Mouse (Mus musculus) bone marrow, adult 2 months (tissue): ENCODE measurements around the gene Usp5. TPM values are rescaled to one million over a fixed set of nuclear protein-coding genes. Genes with fewer than 3 reads are reported as not detected.

Experiments used
- H3K27ac ChIP-seq: fragments of 200-500 bp; 2 replicates; pipeline ENCODE4 v1.5.1; 2012; ENCODE audit warnings: low read depth, mild to moderate bottlenecking, control low read depth, inconsistent platforms, low read length; ENCODE audit not compliant: control insufficient read depth, poor library complexity, insufficient read depth
- H3K4me1 ChIP-seq: fragments of 200-500 bp; 2 replicates; pipeline ENCODE4 v1.6.1; 2011; ENCODE audit warnings: low read length; ENCODE audit not compliant: control insufficient read depth, insufficient read depth
- H3K4me3 ChIP-seq: fragments of 200-500 bp; replicated peaks from 2 replicates; pipeline ENCODE3; 2011; ENCODE audit warnings: mild to moderate bottlenecking, low read depth, low read length, control low read depth; ENCODE audit not compliant: control insufficient read depth
- CTCF ChIP-seq: fragments of 200-500 bp; IDR thresholded peaks from 2 replicates; pipeline ENCODE4 v1.5.1; 2011; ENCODE audit warnings: low read length, control low read depth; ENCODE audit not compliant: control insufficient read depth, insufficient read depth
- POLR2A ChIP-seq: fragments of 200-500 bp; IDR thresholded peaks from 2 replicates; pipeline ENCODE4 v1.6.1; 2011; ENCODE audit warnings: low read depth, mild to moderate bottlenecking, control low read depth, low read length, borderline replicate concordance; ENCODE audit not compliant: control insufficient read depth
- WGBS: fragments of 180-500 bp; shearing (Covaris S2); methylation state at CpG from one replicate; pipeline ENCODE4 v1.1.7; 2018; 5-methylcytosine and 5-hydroxymethylcytosine counted together
- polyA plus RNA-seq: library from polyadenylated mRNA; stranded (reverse); fragments of >200 nt; gene quantifications from 2 replicates; pipeline ENCODE4 v1.2.4, GENCODE M21; 2011; ENCODE audit warnings: low replicate concordance; ENCODE audit not compliant: missing spikeins, insufficient read depth, insufficient read length

Usp5 gene
- polyA plus RNA-seq, 1 experiment = 53.9 TPM

DNA sequence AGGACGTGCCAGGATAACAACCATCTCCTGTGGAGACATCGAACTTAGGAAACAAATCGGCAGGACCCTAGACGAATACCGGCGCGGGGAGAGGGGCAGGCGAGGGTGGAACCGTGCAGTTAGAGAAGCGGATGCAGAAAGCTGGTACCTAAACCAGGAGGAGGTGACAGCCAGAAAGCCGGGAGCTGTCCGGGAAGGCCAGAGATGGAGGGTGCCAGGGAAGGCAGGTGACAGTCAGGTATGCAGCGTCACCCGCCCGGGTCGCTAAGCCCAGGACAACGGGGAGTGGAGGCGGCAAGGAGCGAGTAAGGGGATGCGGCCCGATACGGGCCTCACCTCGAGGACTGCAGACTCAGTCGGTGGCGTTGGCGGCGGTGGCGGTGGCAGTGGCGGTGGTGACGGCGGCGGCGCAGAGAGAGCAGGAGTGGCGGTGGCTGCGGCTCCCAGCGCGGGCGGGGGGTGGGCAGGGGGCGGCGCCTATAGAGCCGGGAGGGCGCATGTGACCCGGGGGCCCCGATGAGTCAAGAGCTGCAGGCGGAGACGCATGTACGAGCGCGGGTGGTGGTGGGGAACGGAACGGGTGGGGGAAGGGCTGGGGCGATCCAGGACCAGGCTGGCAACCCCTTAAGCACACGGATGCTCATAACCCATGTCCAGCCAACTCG, 60.1 kb downstream of the Usp5 start, which contains the start of gene Eno2:
Gene Eno2 (minus strand): TSS at position 573 of the 665 bp plus-strand sequence.
- Histone ChIP-seq H3K4me1 (no peaks in the 10 kb centered on the region), H3K4me3 (peak within 1 kb of the TSS; percentile 1), H3K27ac (no peak within 1 kb of the TSS)
- 1% methylated on average over 51 of the region's 54 CpGs for WGBS
- TF ChIP-seq POLR2A (no peak), CTCF (no peak)

DNA sequence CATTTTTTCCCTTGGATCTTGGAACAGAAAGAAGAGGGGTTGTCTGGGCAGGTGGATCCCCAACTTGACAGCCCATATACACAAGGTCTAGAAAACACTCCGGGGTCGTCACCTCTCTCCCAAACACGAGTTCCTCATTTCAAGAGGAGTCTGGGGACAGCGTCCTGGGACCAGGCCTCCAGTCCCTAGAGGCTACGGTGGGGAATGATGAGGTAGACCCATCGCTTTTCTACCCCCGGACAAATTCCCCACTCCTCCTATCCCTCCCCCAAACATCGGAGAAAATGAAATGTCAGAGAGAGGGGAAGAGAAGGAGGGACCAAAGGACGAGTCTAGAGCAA, 60.6 kb downstream of the Usp5 start:
- WGBS = 2% methylated on average over 9 of the region's 9 CpGs
- TF ChIP-seq POLR2A = no peak
- no peak for TF ChIP-seq CTCF
- no peak overlapping the region for H3K4me3 ChIP-seq
- no peak overlapping the region for H3K27ac ChIP-seq
- no peaks in the 10 kb centered on the region for H3K4me1 ChIP-seq

DNA sequence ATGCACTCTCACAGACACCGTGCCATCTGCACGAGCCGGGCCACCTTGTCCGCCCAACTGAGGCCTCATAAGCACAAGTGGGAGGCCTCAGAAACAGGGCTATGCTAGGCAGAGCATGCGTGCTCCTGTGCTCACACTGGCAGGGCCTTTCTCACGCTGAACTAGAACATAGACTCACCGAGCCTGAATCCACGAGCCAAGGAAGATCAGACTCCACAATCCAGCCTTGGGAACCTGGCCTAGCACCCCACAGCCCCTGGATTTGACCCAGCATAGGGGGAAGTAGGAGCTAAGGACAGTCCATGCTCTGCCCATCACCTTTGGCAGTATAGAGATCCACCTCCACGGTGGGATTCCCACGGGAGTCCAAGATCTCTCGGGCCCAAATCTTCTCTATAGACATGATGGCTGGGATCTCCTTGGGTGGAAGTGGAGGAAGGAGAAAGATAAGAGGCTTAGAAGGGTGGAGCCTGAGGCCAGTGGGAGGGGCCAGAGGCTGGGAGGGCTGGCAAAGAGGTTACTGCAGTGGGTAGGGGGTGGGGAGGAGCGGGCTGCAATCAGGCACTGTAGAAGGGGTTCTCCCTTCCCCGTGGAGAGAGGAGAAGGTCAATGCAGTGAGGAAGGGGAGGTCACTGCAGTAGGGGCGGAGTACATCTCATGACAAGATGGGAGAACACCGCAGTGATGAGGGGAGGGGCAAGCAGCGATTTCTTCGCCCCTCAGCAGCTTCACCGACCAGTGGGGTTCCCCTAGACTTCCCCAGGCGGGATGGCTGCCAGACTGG, 61.2 kb downstream of the Usp5 start:
- Histone ChIP-seq H3K4me1 (no peaks in the 10 kb centered on the region), H3K27ac (no peak overlapping the region), H3K4me3 (no peak overlapping the region)
- 52% methylated on average over 19 of the region's 19 CpGs for WGBS
- TF ChIP-seq POLR2A (no peak), CTCF (no peak)

DNA sequence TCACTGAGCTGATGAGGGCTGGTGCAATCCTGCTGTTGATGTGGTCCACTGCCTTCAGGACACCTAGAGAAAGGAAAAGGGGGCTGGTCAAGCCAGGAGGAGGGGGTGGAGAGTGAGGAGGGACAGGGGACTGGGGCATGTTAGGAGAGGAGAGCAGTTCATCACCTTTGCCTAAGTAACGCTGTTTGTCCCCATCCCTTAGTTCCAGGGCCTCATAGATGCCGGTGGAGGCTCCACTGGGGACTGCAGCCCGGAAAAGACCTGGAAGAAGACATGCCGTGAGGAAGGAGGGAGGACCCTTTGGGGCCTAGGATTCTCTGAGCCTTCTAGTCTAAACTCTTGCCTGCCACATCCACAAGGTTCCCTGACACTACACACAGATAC, 61.8 kb downstream of the Usp5 start:
- H3K4me3 ChIP-seq = no peak overlapping the region
- TF ChIP-seq POLR2A = no peak
- no peak for TF ChIP-seq CTCF
- H3K4me1 ChIP-seq = no peaks in the 10 kb centered on the region
- no peak overlapping the region for H3K27ac ChIP-seq
- WGBS = 92% methylated on average over 4 of the region's 4 CpGs

DNA sequence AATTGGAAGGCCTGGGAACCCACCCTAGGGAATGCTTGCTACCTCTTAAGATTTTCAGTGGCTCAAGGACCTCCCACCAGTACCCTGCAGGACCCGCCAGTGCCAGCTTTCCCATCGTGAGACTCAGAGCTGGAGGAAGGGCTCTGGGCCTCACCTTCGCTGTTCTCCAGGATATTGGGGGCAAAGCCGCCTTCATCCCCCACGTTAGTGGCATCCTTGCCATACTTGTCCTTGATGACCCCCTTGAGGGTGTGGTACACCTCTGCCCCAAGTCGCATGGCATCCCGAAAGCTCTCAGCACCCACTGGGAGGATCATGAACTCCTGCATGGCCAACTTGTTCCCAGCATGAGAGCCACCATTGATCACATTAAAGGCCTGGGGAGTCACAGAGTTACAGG, 63.3 kb downstream of the Usp5 start:
- Histone ChIP-seq H3K27ac (no peak overlapping the region), H3K4me1 (no peaks in the 10 kb centered on the region), H3K4me3 (no peak overlapping the region)
- TF ChIP-seq CTCF = no peak
- TF ChIP-seq POLR2A = no peak
- 81% methylated on average over 7 of the region's 7 CpGs for WGBS

Other genes with a start within 250 kb of the Usp5 start
- gene C1s2, start 193.4 kb downstream of the Usp5 start, polyA plus RNA-seq = not detected in 2 replicates
- gene Lpcat3, start 166.5 kb downstream of the Usp5 start, polyA plus RNA-seq = 67.0 and 77.5 TPM in 2 replicates
- gene Emg1, start 117.3 kb downstream of the Usp5 start, polyA plus RNA-seq = 101 and 149 TPM in 2 replicates
- 143 and 213 TPM in 2 replicates for gene Phb2, start 117.1 kb downstream of the Usp5 start, polyA plus RNA-seq
- gene Ptpn6, start 90.8 kb downstream of the Usp5 start, polyA plus RNA-seq = 239 and 439 TPM in 2 replicates
- gene Grcc10, start 88.1 kb downstream of the Usp5 start, polyA plus RNA-seq = 138 and 208 TPM in 2 replicates
- not detected in 2 replicates for gene Gm45234, start 73.5 kb downstream of the Usp5 start, polyA plus RNA-seq
- gene Atn1, start 73.0 kb downstream of the Usp5 start, polyA plus RNA-seq = 11.3 and 19.1 TPM in 2 replicates
- 0.68 and 1.4 TPM in 2 replicates for gene Eno2, start 59.8 kb downstream of the Usp5 start, polyA plus RNA-seq
- not detected in 2 replicates for gene Lrrc23, start 49.8 kb downstream of the Usp5 start, polyA plus RNA-seq
- gene Spsb2, start 20.8 kb downstream of the Usp5 start, polyA plus RNA-seq = 4.9 and 7.3 TPM in 2 replicates
- 97.5 and 152 TPM in 2 replicates for gene Tpi1, start 15.2 kb downstream of the Usp5 start, polyA plus RNA-seq
- gene Cdca3, start 63 bp upstream of the Usp5 start, polyA plus RNA-seq = 131 and 148 TPM in 2 replicates
- 3.3 TPM in 1 of 2 replicates, not detected in the other for gene Gnb3, start 10.8 kb upstream of the Usp5 start, polyA plus RNA-seq
- gene P3h3, start 28.3 kb upstream of the Usp5 start, polyA plus RNA-seq = 0.59 and 2.7 TPM in 2 replicates
- gene Gpr162, start 34.5 kb upstream of the Usp5 start, polyA plus RNA-seq = 0.56 and 2.4 TPM in 2 replicates
- gene Cd4, start 58.7 kb upstream of the Usp5 start, polyA plus RNA-seq = 3.5 and 3.6 TPM in 2 replicates
- gene Lag3, start 82.2 kb upstream of the Usp5 start, polyA plus RNA-seq = 2.9 and 7.6 TPM in 2 replicates
- 157 and 192 TPM in 2 replicates for gene Ptms, start 90.6 kb upstream of the Usp5 start, polyA plus RNA-seq
- 45.8 and 74.0 TPM in 2 replicates for gene Mlf2, start 101.9 kb upstream of the Usp5 start, polyA plus RNA-seq
- 18.1 and 33.0 TPM in 2 replicates for gene Cops7a, start 136.1 kb upstream of the Usp5 start, polyA plus RNA-seq
- 3.4 TPM in 1 of 2 replicates, not detected in the other for gene Pianp, start 167.2 kb upstream of the Usp5 start, polyA plus RNA-seq
- gene Zfp384, start 179.7 kb upstream of the Usp5 start, polyA plus RNA-seq = 26.2 and 46.0 TPM in 2 replicates
- 19.6 and 42.0 TPM in 2 replicates for gene Ing4, start 210.3 kb upstream of the Usp5 start, polyA plus RNA-seq
- 24.3 and 45.9 TPM in 2 replicates for gene Acrbp, start 220.2 kb upstream of the Usp5 start, polyA plus RNA-seq
- not detected in 2 replicates for gene Lpar5, start 238.4 kb upstream of the Usp5 start, polyA plus RNA-seq